ENCODE assay signal across 9 mouse cellular contexts in the genomic region with DNA sequence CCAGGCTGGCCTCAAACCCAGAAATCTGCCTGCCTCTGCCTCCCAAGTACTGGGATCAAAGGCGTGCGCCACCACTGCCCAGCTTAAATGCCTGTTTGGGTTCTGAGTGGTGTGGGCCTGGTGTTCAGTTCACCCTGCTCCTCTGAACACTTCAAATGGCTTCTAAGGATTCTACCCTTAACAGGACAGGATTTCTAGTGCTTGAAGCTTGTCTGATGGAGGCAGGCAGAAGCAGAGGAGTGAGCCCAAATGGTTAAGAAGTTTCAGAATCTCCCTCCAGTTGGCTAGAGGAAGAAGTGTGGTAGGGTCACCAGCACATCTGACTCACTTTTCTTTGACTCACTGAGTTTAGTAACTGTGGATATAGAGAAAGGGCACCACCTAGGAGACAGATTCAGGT. TPM values are rescaled to one million over a fixed set of nuclear protein-coding genes. Genes with fewer than 3 reads are reported as not detected.
DNase-seq lines count a peak whose midpoint lies in the region; ATAC-seq and TF ChIP-seq lines count a peak whose summit lies in the region.
"Had no signal": no experiment of that assay in that cellular context is flagged by ENCODE, and none has a peak within 500 bp of the region (broad histone marks: within the 10 kb centered on the region; RNA-seq: fewer than 3 reads in every experiment).

No protein-coding gene starts in this region.

- H3K27me3 ChIP-seq in lung, embryonic 14.5 days (ENCODE audit: insufficient read depth, low read length), result no peaks in the 10 kb centered on the region
- no peaks in the 10 kb centered on the region for H3K27me3 ChIP-seq in hindbrain, embryonic 14.5 days (ENCODE audit: control insufficient read depth, insufficient read depth, low read length)
- no peaks in the 10 kb centered on the region for H3K27me3 ChIP-seq in neural tube, embryonic 13.5 days

- WGBS in lung, embryonic 14.5 days, result 88% methylated on average over 2 of the region's 2 CpGs
- WGBS in hindbrain, embryonic 14.5 days, result 91% methylated on average over 2 of the region's 2 CpGs
- WGBS in neural tube, embryonic 13.5 days, result 90% methylated on average over 2 of the region's 2 CpGs

- peaks cover 37% of the 10 kb centered on the region for H3K4me1 ChIP-seq in lung, embryonic 14.5 days (ENCODE audit: insufficient read depth)
- peaks cover 32% of the 10 kb centered on the region for H3K4me1 ChIP-seq in hindbrain, embryonic 14.5 days (replicated peaks; ENCODE audit: control insufficient read depth, insufficient read depth, low read length)
- H3K4me1 ChIP-seq in neural tube, embryonic 13.5 days (replicated peaks), result peaks cover 50% of the 10 kb centered on the region

- H3K4me2 ChIP-seq in lung, embryonic 14.5 days, result peak overlapping the region; percentile 99
- peak overlapping the region; percentile 89; the same call in 1 of the 2 replicates for H3K4me2 ChIP-seq in hindbrain, embryonic 14.5 days (replicated peaks)
- peak overlapping the region; percentile 61; the same call in 1 of the 2 replicates for H3K4me2 ChIP-seq in neural tube, embryonic 13.5 days

- peak; percentile 11 for DNase-seq in adrenal gland, postnatal 14 days
- DNase-seq in adrenal gland, postnatal 10 days, result no peak
- no peak for DNase-seq in lung, embryonic 14.5 days
- no peak for DNase-seq in lung, postnatal 10 days
- DNase-seq in hindbrain, embryonic 14.5 days (ENCODE audit: low spot score), result no peak
- DNase-seq in gastrocnemius, postnatal 4 days (ENCODE audit: low spot score in 2 of 2), result no peak
- DNase-seq in testis, postnatal 14 days (ENCODE audit: low spot score), result no peak
- DNase-seq: cerebellum, adult 2 months had no signal

- no peak overlapping the region for H3K9ac ChIP-seq in lung, embryonic 14.5 days
- H3K9ac ChIP-seq in hindbrain, embryonic 14.5 days, result no peak overlapping the region
- H3K9ac ChIP-seq in neural tube, embryonic 13.5 days, result 0 out of 2 replicates have a peak overlapping the region, but pooled peaks have one; percentile 65

- peak overlapping the region; percentile 35; the same call in 1 of the 2 replicates for H3K4me3 ChIP-seq in lung, embryonic 14.5 days (ENCODE audit: low read depth, low read length)
- H3K4me3 ChIP-seq in hindbrain, embryonic 14.5 days (replicated peaks; ENCODE audit: low read length), result no peak overlapping the region
- no peak overlapping the region for H3K4me3 ChIP-seq in neural tube, embryonic 13.5 days

- peak overlapping the region; percentile 67; the same call in 1 of the 2 replicates for H3K27ac ChIP-seq in lung, embryonic 14.5 days (ENCODE audit: low read depth)
- 0 out of 2 replicates have a peak overlapping the region, but pooled peaks have one; percentile 81 for H3K27ac ChIP-seq in hindbrain, embryonic 14.5 days
- no peak overlapping the region for H3K27ac ChIP-seq in neural tube, embryonic 13.5 days (replicated peaks)

- no peak for TF ChIP-seq CTCF in lung, embryonic 14.5 days (IDR thresholded peaks at IDR 0.05; ENCODE audit: low read depth)

- H3K9me3 ChIP-seq in lung, embryonic 14.5 days (ENCODE audit: low read depth, low read length), result no peaks in the 10 kb centered on the region
- no peaks in the 10 kb centered on the region for H3K9me3 ChIP-seq in hindbrain, embryonic 14.5 days (ENCODE audit: control insufficient read depth, low read length)
- no peaks in the 10 kb centered on the region for H3K9me3 ChIP-seq in neural tube, embryonic 13.5 days

- peaks cover 24% of the 10 kb centered on the region for H3K36me3 ChIP-seq in lung, embryonic 14.5 days (ENCODE audit: insufficient read depth)
- H3K36me3 ChIP-seq in hindbrain, embryonic 14.5 days (replicated peaks; ENCODE audit: control insufficient read depth, insufficient read depth), result peaks cover 14% of the 10 kb centered on the region
- H3K36me3 ChIP-seq in neural tube, embryonic 13.5 days, result peaks cover 15% of the 10 kb centered on the region

- ATAC-seq in lung, embryonic 14.5 days (ENCODE audit: insufficient read depth), result no peak
- ATAC-seq in hindbrain, embryonic 14.5 days (ENCODE audit: low FRiP score), result no peak
- ATAC-seq in neural tube, embryonic 13.5 days (ENCODE audit: low read depth), result no peak

RNA-seq across cellular contexts. Expression of a gene that starts 3.3 kb away (rescaled TPM):
- 169 and 171 TPM in 2 replicates for total RNA-seq in adrenal gland, postnatal 14 days (2021)
- 100 to 1,000 TPM; 161 to 162 TPM for total RNA-seq in adrenal gland, postnatal 10 days (2021)
- polyA plus RNA-seq in lung, embryonic 14.5 days (2014; fragmentation: Nextera tagmentation; extraction: Ambion mirVana), result 287 and 288 TPM in 2 replicates
- polyA plus RNA-seq in hindbrain, embryonic 14.5 days (2014; fragmentation: Nextera tagmentation; extraction: Ambion mirVana), result 163 and 179 TPM in 2 replicates
- polyA plus RNA-seq in neural tube, embryonic 13.5 days (2015; fragmentation: Nextera tagmentation; extraction: Ambion mirVana), result 186 and 218 TPM in 2 replicates
- 100 to 1,000 TPM; 179 to 182 TPM for total RNA-seq in gastrocnemius, postnatal 4 days (2021)

RNA-seq across cellular contexts. Expression of a gene that starts 9.9 kb away (rescaled TPM):
- 115 and 119 TPM in 2 replicates for total RNA-seq in adrenal gland, postnatal 14 days (2021)
- 100 to 1,000 TPM; 104 to 123 TPM for total RNA-seq in adrenal gland, postnatal 10 days (2021)
- 64.8 and 65.5 TPM in 2 replicates for polyA plus RNA-seq in lung, embryonic 14.5 days (2014; fragmentation: Nextera tagmentation; extraction: Ambion mirVana)
- polyA plus RNA-seq in hindbrain, embryonic 14.5 days (2014; fragmentation: Nextera tagmentation; extraction: Ambion mirVana), result 50.0 and 53.5 TPM in 2 replicates
- polyA plus RNA-seq in neural tube, embryonic 13.5 days (2015; fragmentation: Nextera tagmentation; extraction: Ambion mirVana), result 69.5 and 73.0 TPM in 2 replicates
- 10 to 100 TPM; 55.0 to 57.0 TPM for total RNA-seq in gastrocnemius, postnatal 4 days (2021)

RNA-seq across cellular contexts. Expression of a gene that starts 20.7 kb away (rescaled TPM):
- total RNA-seq in adrenal gland, postnatal 14 days (2021), result 22.9 and 23.4 TPM in 2 replicates
- 10 to 100 TPM; 22.9 to 24.3 TPM for total RNA-seq in adrenal gland, postnatal 10 days (2021)
- 44.0 and 50.5 TPM in 2 replicates for polyA plus RNA-seq in lung, embryonic 14.5 days (2014; fragmentation: Nextera tagmentation; extraction: Ambion mirVana)
- polyA plus RNA-seq in hindbrain, embryonic 14.5 days (2014; fragmentation: Nextera tagmentation; extraction: Ambion mirVana), result 17.0 and 18.5 TPM in 2 replicates
- polyA plus RNA-seq in neural tube, embryonic 13.5 days (2015; fragmentation: Nextera tagmentation; extraction: Ambion mirVana), result 36.2 and 41.4 TPM in 2 replicates
- 10 to 100 TPM; 20.2 to 20.6 TPM for total RNA-seq in gastrocnemius, postnatal 4 days (2021)

RNA-seq across cellular contexts. Expression of a gene that starts 21.1 kb away (rescaled TPM):
- total RNA-seq in adrenal gland, postnatal 14 days (2021), result 13.9 and 15.6 TPM in 2 replicates
- 10 to 100 TPM; 12.4 to 16.3 TPM for total RNA-seq in adrenal gland, postnatal 10 days (2021)
- 16.4 and 19.6 TPM in 2 replicates for polyA plus RNA-seq in lung, embryonic 14.5 days (2014; fragmentation: Nextera tagmentation; extraction: Ambion mirVana)
- polyA plus RNA-seq in hindbrain, embryonic 14.5 days (2014; fragmentation: Nextera tagmentation; extraction: Ambion mirVana), result 15.8 and 18.1 TPM in 2 replicates
- polyA plus RNA-seq in neural tube, embryonic 13.5 days (2015; fragmentation: Nextera tagmentation; extraction: Ambion mirVana), result 20.1 and 22.2 TPM in 2 replicates
- total RNA-seq in gastrocnemius, postnatal 4 days (2021), result 1 to 10 TPM; 7.4 to 8.7 TPM

RNA-seq across cellular contexts. Expression of a gene that starts 24.0 kb away (rescaled TPM):
- 50.0 and 50.4 TPM in 2 replicates for total RNA-seq in adrenal gland, postnatal 14 days (2021)
- total RNA-seq in adrenal gland, postnatal 10 days (2021), result 10 to 100 TPM; 49.9 to 54.9 TPM
- 13.4 and 14.2 TPM in 2 replicates for polyA plus RNA-seq in lung, embryonic 14.5 days (2014; fragmentation: Nextera tagmentation; extraction: Ambion mirVana)
- polyA plus RNA-seq in hindbrain, embryonic 14.5 days (2014; fragmentation: Nextera tagmentation; extraction: Ambion mirVana), result 15.5 and 17.2 TPM in 2 replicates
- 16.6 and 17.7 TPM in 2 replicates for polyA plus RNA-seq in neural tube, embryonic 13.5 days (2015; fragmentation: Nextera tagmentation; extraction: Ambion mirVana)
- total RNA-seq in gastrocnemius, postnatal 4 days (2021), result 10 to 100 TPM; 56.7 to 58.3 TPM
